Mouse (Mus musculus) embryonic stem cell, embryonic (primary cell): ENCODE measurements around the gene N4bp2.

Source experiments
- CTCF ChIA-PET, 4 experiments: fragments of 300-600 bp in 2 of 4; fragments of 350-600 bp in 2 of 4; sonication (Branson Sonifier 250); formaldehyde crosslinking; loops; one replicate each; lab custom pipeline; 2022; ENCODE audit warnings: inconsistent platforms in 2 of 4; lab: Charles Lee
- POLR2A ChIA-PET, 4 experiments: fragments of 300-600 bp in 2 of 4; fragments of 350-600 bp in 2 of 4; sonication (Branson Sonifier 250); formaldehyde crosslinking; loops; one replicate each; lab custom pipeline; 2022; ENCODE audit warnings: antibody characterized with exemption in 4 of 4, inconsistent platforms in 1 of 4; lab: Charles Lee

N4bp2 gene

DNA sequence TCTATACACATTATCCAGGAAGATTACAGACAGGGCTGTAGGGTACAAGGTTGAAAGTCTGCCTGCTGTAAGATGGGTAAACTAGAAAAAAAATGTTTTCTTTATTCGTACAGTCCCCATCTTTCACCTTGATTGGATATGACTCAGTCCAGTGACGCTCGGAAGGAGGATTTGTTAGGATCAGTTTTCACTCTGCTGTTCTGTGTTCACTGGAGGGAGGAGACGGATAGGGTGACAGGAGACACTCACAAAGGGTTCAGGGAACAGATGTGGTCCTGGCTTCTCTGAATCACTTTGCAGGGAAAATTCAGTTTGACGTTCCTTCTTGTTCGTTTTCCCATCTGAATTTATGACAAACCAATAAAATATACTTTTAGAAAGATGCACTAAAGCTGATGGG is 74.7 kb downstream of the N4bp2 start:
- CTCF ChIA-PET: interaction anchor here in 1 of 4 experiments (1.1 kb wide), 1 partner anchor 100 kb away, joined by 3 read pairs; no protein-coding TSS in a partner anchor

GRCm38 (mm10) chr5:65842947-65843346 is 79.6 kb downstream of the N4bp2 start:
- CTCF ChIA-PET: interaction anchor here in 1 of 4 experiments (1.1 kb wide), 1 partner anchor 10 kb away, joined by 7 read pairs; no protein-coding TSS in a partner anchor
- POLR2A ChIA-PET: interaction anchor here in 1 of 4 experiments (0.9 kb wide), 1 partner anchor 29 kb away, joined by 3 read pairs; no protein-coding TSS in a partner anchor

More for the DNA sequence above, 74.7 kb downstream of the N4bp2 start:
- POLR2A ChIA-PET: interaction anchor here in 1 of 4 experiments (1.4 kb wide), 1 partner anchor 13 kb away, joined by 5 read pairs; no protein-coding TSS in a partner anchor

GRCm38 (mm10) chr5:65846534-65846933 is 83.2 kb downstream of the N4bp2 start:
- ChIA-PET CTCF (interaction anchor here in 2 of 4 experiments (0.6 to 1.0 kb wide), 2 partner anchors 80 to 105 kb away, joined by 3 to 5 read pairs; no protein-coding TSS in a partner anchor), POLR2A (no interaction called here)

- CTCF ChIA-PET: interaction anchor here in 2 of 4 experiments (0.6 to 1.0 kb wide), 2 partner anchors 80 to 104 kb away, joined by 3 to 5 read pairs; no protein-coding TSS in a partner anchor
These were observed 83.6 kb downstream of the N4bp2 start for GRCm38 (mm10) chr5:65846958-65847357.

GRCm38 (mm10) chr5:65847656-65848055 is 84.3 kb downstream of the N4bp2 start:
- ChIA-PET CTCF (no interaction called here), POLR2A (no interaction called here)

More at GRCm38 (mm10) chr5:65846958-65847357, 83.6 kb downstream of the N4bp2 start:
- POLR2A ChIA-PET: no interaction called here

DNA sequence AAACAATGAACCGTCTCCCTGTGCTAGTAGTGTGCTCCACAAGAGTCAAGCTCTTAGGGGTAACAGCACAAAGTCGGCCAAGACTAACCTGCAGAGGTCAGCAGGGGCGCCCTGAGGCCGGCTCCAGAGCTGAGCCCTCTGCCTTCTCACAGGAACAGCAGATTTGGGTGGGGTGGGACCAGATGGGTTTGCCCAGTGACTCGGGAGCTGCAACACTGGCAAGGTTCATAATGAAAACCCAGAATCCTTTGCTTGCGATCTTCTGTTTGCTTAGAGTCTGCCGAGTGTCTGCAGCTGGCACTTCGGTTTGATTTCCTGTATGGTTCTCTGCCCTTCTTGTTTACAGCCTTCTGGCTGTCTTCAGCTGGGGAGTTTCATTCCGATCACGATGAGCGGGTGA is 87.4 kb downstream of the N4bp2 start:
- POLR2A ChIA-PET: interaction anchor here in 2 of 4 experiments (1.0 to 1.8 kb wide), 6 partner anchors 13 to 88 kb away, joined by 3 to 5 read pairs (median 3); partner anchors contain the start of gene N4bp2 (in 1 of the 2)
- CTCF ChIA-PET: interaction anchor here in 2 of 4 experiments (0.5 to 1.7 kb wide), 4 partner anchors 18 to 100 kb away, joined by 3 to 8 read pairs (median 4); no protein-coding TSS in a partner anchor

DNA sequence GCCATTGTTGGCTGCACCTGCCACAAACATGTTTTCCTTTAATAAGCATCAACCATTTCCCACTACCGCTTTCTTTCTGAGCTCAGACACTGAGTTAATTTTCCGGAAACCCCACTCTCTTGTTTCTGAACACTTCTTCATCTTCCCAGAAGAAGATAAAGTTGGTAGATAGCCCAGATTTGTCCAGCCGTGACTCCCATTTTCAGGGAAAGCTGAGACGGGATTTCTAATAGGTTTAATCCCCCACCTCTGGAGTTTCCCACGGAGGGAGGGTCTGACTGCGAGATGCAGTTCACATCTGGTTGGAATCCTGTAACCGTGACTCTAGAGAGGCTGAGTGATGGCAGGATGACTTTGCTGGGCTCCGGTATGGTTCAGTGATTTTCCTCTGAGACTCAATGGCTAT is 91.5 kb downstream of the N4bp2 start:
- CTCF ChIA-PET: interaction anchor here in 2 of 4 experiments (0.7 to 1.0 kb wide), 2 partner anchors 22 to 96 kb away, joined by 3 read pairs; no protein-coding TSS in a partner anchor
- POLR2A ChIA-PET: interaction anchor here in 2 of 4 experiments (0.6 to 1.7 kb wide), 3 partner anchors 17 to 672 kb away, joined by 3 to 4 read pairs (median 4); no protein-coding TSS in a partner anchor

DNA sequence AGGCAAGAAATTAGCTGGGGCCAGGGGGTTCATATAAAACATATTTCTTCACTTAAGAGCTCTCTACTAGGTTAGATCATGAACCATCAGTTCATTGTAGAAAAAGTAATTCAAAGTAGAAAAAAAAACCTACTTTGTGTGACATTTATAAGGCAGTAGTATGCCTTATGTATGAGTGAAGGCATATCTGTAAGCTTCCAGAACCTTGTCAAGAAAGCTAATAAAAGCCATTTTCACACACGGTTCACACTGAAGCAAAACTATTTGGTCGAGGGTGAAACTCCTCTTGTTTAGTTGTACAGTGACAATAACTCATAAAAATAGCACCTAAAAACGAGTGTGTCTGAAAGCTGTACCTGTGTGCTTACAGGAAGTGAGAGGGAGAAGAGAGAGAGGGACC is 92.2 kb downstream of the N4bp2 start:
- ChIA-PET CTCF (no interaction called here), POLR2A (interaction anchor here in 1 of 4 experiments (0.6 to 0.8 kb wide), 3 partner anchors 15 to 91 kb away, joined by 3 to 8 read pairs (median 4); no protein-coding TSS in a partner anchor)

DNA sequence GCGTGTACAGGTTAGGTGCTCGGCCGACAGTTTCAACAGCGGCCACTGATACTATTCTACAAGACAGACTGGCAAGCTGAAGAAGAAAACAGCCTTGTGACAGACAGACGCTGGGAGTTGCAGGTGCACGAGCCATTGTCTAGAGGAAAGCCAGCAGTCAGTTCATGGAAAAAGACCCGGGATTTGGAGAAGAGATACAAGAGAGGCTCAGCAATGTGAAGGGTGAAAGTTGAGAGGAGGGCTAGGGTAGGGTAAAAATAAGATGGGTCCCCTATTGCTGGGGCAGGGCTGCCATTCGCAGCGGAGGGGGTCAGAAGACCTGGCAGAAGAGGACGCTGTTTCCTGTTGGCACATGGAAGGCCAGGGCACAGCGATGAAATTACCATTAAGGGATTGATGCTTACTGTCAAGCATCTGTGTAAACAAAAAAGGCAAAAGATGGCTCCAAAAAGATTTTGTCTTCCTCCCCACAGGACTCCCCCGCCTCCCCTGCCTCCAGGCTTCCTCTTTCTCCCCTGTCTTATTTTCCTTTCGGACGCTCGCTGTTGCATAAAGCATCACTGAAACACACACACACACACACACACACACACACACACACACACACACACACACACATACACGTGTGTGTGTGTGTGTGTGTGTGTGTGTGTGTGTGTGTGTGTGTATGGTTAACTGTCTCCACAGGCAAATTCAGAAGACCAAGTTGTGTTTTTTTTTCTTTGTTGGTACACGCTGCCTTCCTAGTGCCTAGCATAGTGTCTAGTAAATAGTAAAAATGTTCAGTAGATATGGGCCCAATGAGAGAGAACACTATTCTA is 93.5 kb downstream of the N4bp2 start:
- CTCF ChIA-PET: no interaction called here
- POLR2A ChIA-PET: no interaction called here

- CTCF ChIA-PET: no interaction called here
These were observed 94.6 kb downstream of the N4bp2 start for GRCm38 (mm10) chr5:65857935-65858334.

GRCm38 (mm10) chr5:65858355-65858754 is 95.0 kb downstream of the N4bp2 start:
- ChIA-PET POLR2A (no interaction called here), CTCF (interaction anchor here in 1 of 4 experiments (1.0 kb wide), 1 partner anchor 26 kb away, joined by 4 read pairs; no protein-coding TSS in a partner anchor)

More at GRCm38 (mm10) chr5:65857935-65858334, 94.6 kb downstream of the N4bp2 start:
- POLR2A ChIA-PET: no interaction called here

DNA sequence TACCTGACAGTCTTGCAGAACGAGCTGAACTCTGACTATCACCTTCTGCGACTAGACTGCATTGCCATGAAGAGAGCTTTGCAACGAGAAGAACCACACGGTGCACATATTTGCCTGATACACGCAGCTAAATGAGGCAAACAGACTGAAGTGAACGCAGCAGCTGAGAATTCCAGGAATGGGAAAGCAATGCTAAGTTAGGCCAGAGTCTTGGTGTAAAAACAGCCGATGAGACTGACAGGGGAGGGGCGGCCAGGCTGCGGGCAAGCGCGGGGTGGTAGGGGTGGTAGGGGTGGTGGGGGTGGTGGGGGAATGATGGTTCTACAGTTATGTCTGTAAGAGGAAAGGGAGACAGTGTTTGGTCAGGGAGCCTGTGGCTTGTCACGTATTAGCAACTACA is 95.6 kb downstream of the N4bp2 start:
- CTCF ChIA-PET: interaction anchor here in 1 of 4 experiments (1.0 kb wide), 1 partner anchor 26 kb away, joined by 4 read pairs; no protein-coding TSS in a partner anchor
- POLR2A ChIA-PET: no interaction called here

DNA sequence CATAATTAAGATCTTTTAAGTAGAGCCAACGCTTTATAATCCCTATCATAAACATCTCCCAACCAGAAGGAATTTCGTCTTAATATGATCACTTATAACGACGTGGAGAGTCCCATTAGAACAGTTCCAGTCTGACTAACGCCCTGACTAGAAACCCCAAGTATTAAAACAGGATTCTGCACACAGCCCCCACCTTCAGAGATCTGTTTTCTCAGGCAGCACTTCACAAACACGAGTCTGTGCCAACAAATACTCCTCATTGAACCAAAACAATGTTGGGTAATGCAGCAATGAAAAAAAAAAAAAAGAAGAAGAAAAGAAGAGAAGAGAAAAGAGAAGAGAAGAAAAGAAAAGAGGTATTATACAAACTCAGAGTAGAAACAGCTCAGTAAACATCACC is 96.1 kb downstream of the N4bp2 start:
- ChIA-PET CTCF (interaction anchor here in 3 of 4 experiments (0.6 to 1.0 kb wide), 3 partner anchors 27 to 95 kb away, joined by 4 to 10 read pairs (median 4); no protein-coding TSS in a partner anchor), POLR2A (interaction anchor here in 1 of 4 experiments (0.6 to 1.0 kb wide), 2 partner anchors 29 to 41 kb away, joined by 3 to 5 read pairs; no protein-coding TSS in a partner anchor)

DNA sequence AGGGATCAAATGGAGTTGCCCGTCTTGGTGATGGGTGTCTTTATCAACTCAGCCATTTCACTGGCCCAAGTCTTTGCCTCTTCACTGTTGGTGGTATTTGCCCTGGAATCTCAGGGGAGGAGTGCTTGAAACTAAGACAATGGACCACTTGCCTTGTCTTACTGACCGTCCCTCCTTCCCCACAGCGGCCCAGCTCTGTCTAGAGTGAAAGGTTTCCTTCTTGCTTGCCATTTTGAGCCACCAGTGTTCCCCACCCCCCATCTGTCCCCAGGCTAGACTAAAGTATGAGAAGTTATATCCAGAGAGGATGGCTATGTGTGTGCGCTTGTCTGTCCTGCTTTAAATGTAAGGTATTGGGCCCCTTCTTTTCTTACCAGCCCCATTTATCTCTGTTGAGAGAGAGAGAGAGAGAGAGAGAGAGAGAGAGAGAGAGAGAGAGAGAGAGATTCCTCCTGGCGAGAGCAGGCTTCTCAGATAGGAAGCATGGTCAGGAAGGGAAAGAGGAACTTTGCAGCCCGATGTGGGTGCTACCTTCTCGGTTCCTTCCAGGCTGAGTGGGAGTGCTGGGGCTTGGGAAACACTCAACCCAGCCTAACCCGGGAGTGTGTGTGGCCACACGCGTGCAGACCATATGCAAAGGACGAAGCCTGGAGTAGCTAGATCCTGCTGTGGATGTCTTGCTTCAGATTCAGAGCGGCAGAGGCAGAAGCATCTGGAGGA is 97.1 kb downstream of the N4bp2 start:
- ChIA-PET CTCF (interaction anchor here in 2 of 4 experiments (0.6 to 0.7 kb wide), 2 partner anchors 9 to 107 kb away, joined by 3 read pairs; no protein-coding TSS in a partner anchor), POLR2A (interaction anchor here in 3 of 4 experiments (0.6 to 1.3 kb wide), 7 partner anchors 10 to 437 kb away, joined by 3 to 6 read pairs (median 4); no protein-coding TSS in a partner anchor)

GRCm38 (mm10) chr5:65861154-65861944 is 98.0 kb downstream of the N4bp2 start, which contains the start of gene Rhoh:
Gene Rhoh, plus strand, starts transcription at chr5:65861213.
- CTCF ChIA-PET: interaction anchor here in 2 of 4 experiments (0.6 to 0.7 kb wide), 2 partner anchors 106 to 711 kb away, joined by 3 to 5 read pairs; no protein-coding TSS in a partner anchor
- POLR2A ChIA-PET: interaction anchor here in 3 of 4 experiments (0.6 to 1.3 kb wide), 6 partner anchors 9 to 436 kb away, joined by 3 to 6 read pairs (median 4); no protein-coding TSS in a partner anchor

- ChIA-PET POLR2A (interaction anchor here in 1 of 4 experiments (0.6 kb wide), 1 partner anchor 226 kb away, joined by 4 read pairs; no protein-coding TSS in a partner anchor), CTCF (no interaction called here)
These were observed 99.1 kb downstream of the N4bp2 start for GRCm38 (mm10) chr5:65862217-65862927.
